Mouse (Mus musculus) neutrophil, adult 83 days (primary cell): Measurements from ENCODE around the gene Ptprcap. TPM values are rescaled to one million over a fixed set of nuclear protein-coding genes. Genes with fewer than 3 reads are reported as not detected.

Experiments
- total RNA-seq, 2 experiments: library from RNA; stranded (reverse); gene quantifications; one replicate each; pipeline ENCODE4 v1.2.4; 2023

Gene Ptprcap
- 10 to 100 TPM in 1 of 2 experiments, 1 to 10 TPM in 1; 8.0 to 11.7 TPM for total RNA-seq

DNA sequence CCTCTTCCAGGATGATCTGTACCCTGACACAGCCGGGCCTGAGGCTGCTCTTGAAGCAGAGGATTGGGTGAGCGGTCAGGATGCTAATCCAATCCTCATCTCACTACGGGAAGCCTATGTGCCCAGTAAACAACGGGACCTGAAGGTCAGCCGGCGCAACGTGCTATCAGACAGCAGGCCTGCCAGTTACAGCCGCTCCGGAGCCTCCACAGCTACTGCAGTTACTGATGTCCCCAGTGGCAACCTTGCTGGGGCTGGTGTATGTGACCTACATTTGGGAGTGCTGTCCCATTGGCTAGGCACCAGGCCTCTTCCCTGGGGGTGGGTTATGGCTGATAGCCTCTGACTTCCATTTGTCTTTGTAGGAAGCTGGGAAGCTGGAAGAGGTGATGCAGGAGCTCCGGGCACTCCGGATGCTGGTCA is at the start of gene Ptprcap:
Gene Ptprcap (plus strand): TSS at position 373 of the 423 bp plus-strand sequence.

DNA sequence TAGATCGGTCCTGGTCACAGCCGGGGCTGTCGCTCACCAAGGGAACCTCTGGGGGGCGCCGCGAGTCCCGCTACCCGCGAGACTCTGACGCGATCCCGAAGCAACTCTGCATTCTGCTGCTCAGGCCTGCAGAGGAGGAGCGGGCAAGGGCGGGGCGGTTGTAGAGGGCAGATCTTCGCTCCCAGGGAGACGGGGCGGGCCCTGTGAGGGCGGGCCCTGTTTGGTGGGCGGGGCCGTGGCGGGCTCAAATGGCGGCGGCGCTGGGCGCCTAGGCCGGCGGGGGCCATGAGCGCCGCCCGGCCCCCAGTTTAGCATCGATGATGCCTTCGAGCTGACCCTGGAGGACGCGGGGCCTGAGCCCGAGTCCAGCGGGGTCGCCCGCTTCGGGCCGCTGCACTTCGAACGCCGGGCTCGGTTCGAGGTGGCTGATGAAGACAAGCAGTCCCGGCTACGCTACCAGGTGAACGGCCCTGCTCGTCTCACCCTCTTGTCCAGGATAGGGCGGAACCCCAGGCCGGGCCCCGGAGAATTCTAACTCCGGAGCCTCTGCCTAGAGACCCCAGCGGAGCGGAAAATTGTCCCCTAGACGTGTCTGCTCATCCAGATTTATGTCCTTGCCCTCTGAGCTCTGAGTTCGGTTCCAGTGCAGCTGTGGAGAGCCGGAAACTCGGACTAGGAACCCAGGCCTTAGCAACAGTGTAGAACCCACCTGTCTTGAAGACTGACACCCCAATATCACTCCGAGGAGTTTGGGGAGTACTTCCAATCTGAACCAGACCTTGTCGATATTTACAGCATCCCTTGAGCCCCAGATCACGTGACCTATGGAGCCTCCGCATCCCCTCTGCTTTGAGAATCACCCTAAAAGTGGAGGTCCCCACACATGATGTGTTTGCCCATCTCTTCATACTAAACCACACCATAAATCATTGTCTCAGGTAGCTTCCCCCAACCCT is 27.4 kb upstream of the Ptprcap start, which contains the start of gene Aip:
Gene Aip (minus strand): TSS at position 118 of the 956 bp plus-strand sequence.

GRCm38 (mm10) chr19:4139446-4139845 is 14.0 kb upstream of the Ptprcap start, which contains the start of gene Gpr152:
Gene Gpr152, plus strand, starts transcription at chr19:4139787.

GRCm38 (mm10) chr19:4143759-4144268 is 9.6 kb upstream of the Ptprcap start, which contains the start of gene Cabp4:
Gene Cabp4, minus strand, starts transcription at chr19:4144033.

GRCm38 (mm10) chr19:4148491-4148806 is 5.0 kb upstream of the Ptprcap start, which contains the start of gene Coro1b:
Gene Coro1b, plus strand, starts transcription at chr19:4148619.

DNA sequence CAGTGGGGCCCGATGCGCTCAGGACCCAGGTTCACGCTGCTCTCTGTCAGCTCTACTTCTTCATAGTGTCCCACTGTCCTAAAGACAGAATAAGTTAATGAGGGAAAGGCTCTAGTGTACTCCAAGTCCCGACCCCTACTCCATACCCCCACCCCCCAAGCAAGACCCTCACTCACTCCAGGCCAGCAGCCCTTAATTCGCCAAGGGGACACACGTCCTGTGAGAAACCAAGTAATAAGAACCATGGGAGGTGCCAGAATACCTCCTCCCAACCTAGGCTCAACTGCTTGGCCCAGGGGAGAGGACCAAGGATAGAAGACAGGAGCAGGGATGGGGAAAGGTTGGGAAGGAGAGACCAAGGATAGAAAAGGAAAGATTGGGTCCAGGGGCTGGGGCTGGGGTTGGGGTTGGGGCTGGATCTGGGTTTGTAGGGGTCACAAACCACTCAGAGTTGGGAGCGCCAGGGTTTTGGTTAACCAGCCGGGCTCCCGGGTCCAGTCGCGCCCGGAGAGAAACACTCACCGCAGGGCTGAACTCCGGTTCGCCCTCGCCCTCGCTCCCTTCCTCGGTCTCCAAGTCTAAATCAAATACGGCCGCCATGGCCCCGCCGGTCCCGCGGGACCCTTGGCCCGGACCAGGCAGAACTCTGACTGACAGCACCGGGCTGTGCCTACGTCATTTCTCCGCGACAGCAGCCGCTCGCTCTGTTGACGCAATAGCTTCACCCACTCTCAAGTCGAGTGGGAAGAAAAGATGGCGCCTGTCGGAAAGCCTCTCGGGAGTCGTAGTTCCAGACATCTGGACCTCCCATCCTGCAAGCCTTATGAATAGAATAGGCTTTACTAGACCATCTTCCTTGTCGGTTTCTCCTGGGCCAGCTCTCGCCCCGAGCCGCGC is 9.5 kb downstream of the Ptprcap start, which contains the start of gene Rps6kb2:
Gene Rps6kb2 (minus strand): TSS at position 709 of the 897 bp plus-strand sequence.

GRCm38 (mm10) chr19:4175368-4175947 is 22.1 kb downstream of the Ptprcap start, which contains the start of gene Carns1:
Gene Carns1, minus strand, starts transcription at chr19:4175479.

GRCm38 (mm10) chr19:4190831-4191334 is 37.5 kb downstream of the Ptprcap start, which contains the start of gene Tbc1d10c:
Gene Tbc1d10c, minus strand, starts transcription at chr19:4191284.

GRCm38 (mm10) chr19:4191528-4192250 is 38.3 kb downstream of the Ptprcap start, which contains the start of gene Ppp1ca:
Gene Ppp1ca, plus strand, starts transcription at chr19:4192065.

DNA sequence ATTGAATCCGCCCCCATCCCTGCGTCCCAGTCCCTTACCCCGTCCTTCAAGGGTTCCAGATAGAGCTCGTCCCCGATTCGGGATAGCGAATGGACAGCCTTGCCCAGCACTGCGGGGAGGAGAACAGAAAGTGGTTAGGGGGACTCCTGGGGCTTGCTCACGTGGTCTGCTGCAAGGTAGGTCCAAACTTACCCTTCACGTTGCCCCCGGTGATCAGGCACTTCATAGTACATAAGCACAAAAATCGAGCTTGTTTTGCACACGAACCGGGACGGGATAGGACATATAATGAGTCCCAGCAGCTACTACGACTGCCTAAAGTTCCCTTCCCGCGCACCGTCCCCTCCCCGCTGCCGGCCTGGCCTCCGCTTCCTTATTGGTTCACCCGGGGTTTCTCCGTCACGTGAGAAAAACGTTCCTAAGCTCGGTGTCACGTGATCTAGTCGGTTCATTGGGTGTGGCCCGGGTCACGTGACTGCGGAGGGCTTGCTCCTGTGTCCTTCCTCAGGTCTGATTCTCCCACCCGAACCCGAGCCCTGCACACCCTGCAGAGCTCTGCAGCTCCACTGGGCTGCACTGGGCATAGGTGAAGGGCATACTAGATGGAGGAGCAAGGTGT is 48.0 kb downstream of the Ptprcap start, which contains the start of gene Rad9a:
Gene Rad9a (minus strand): TSS at position 372 of the 619 bp plus-strand sequence.

Other genes with a start within 250 kb of the Ptprcap start
- gene Tcirg1, start 246.5 kb upstream of the Ptprcap start, total RNA-seq = 100 to 1,000 TPM; 223 to 229 TPM
- 10 to 100 TPM; 60.8 to 68.6 TPM for gene Ndufs8, start 240.8 kb upstream of the Ptprcap start, total RNA-seq
- gene Aldh3b1, start 223.8 kb upstream of the Ptprcap start, total RNA-seq = 100 to 1,000 TPM; 142 to 144 TPM
- 100 to 1,000 TPM; 277 to 278 TPM for gene Unc93b1, start 218.4 kb upstream of the Ptprcap start, total RNA-seq
- gene Aldh3b3, start 195.0 kb upstream of the Ptprcap start, total RNA-seq = 10 to 100 TPM; 12.3 to 12.6 TPM
- gene Aldh3b2, start 181.3 kb upstream of the Ptprcap start, total RNA-seq = 10 to 100 TPM; 12.7 to 16.4 TPM
- gene Acy3, start 167.0 kb upstream of the Ptprcap start, total RNA-seq = under 1 TPM in 1 of 2 experiments, not detected in 1; 0.42 TPM
- not detected for gene Tbx10, start 160.9 kb upstream of the Ptprcap start, total RNA-seq
- gene Nudt8, start 153.0 kb upstream of the Ptprcap start, total RNA-seq = 1 to 10 TPM; 5.2 to 5.9 TPM
- 1 to 10 TPM in 1 of 2 experiments, under 1 TPM in 1; 0.70 to 1.0 TPM for gene Gm49405, start 153.0 kb upstream of the Ptprcap start, total RNA-seq
- 1 to 10 TPM in 1 of 2 experiments, under 1 TPM in 1; 0.55 to 2.2 TPM for gene Doc2g, start 150.3 kb upstream of the Ptprcap start, total RNA-seq
- gene Ndufv1, start 140.8 kb upstream of the Ptprcap start, total RNA-seq = 10 to 100 TPM; 69.0 to 69.5 TPM
- gene Gstp1, start 115.6 kb upstream of the Ptprcap start, total RNA-seq = 10 to 100 TPM; 71.2 to 96.6 TPM
- 1 to 10 TPM; 5.9 to 8.4 TPM for gene Gstp2, start 107.6 kb upstream of the Ptprcap start, total RNA-seq
- gene Gstp3, start 94.0 kb upstream of the Ptprcap start, total RNA-seq = 1 to 10 TPM; 5.3 to 8.8 TPM
- not detected for gene Cabp2, start 72.0 kb upstream of the Ptprcap start, total RNA-seq
- 100 to 1,000 TPM; 208 to 221 TPM for gene Cdk2ap2, start 56.4 kb upstream of the Ptprcap start, total RNA-seq
- gene Pitpnm1, start 53.6 kb upstream of the Ptprcap start, total RNA-seq = 100 to 1,000 TPM; 161 to 176 TPM
- 100 to 1,000 TPM in 1 of 2 experiments, 10 to 100 TPM in 1; 96.8 to 101 TPM for gene Aip, start 27.7 kb upstream of the Ptprcap start, total RNA-seq
- not detected for gene Gpr152, start 13.8 kb upstream of the Ptprcap start, total RNA-seq
- under 1 TPM in 1 of 2 experiments, not detected in 1; 0.22 TPM for gene Cabp4, start 9.6 kb upstream of the Ptprcap start, total RNA-seq
- gene Coro1b, start 5.0 kb upstream of the Ptprcap start, total RNA-seq = 100 to 1,000 TPM; 186 to 201 TPM
- 10 to 100 TPM; 43.1 to 43.8 TPM for gene Rps6kb2, start 9.8 kb downstream of the Ptprcap start, total RNA-seq
- gene Carns1, start 21.9 kb downstream of the Ptprcap start, total RNA-seq = 10 to 100 TPM; 24.4 to 28.9 TPM
- gene Tbc1d10c, start 37.7 kb downstream of the Ptprcap start, total RNA-seq = 100 to 1,000 TPM; 110 to 127 TPM
- gene Ppp1ca, start 38.5 kb downstream of the Ptprcap start, total RNA-seq = 100 to 1,000 TPM; 420 to 454 TPM
- 10 to 100 TPM; 30.2 to 36.5 TPM for gene Rad9a, start 48.1 kb downstream of the Ptprcap start, total RNA-seq
- 1 to 10 TPM; 2.4 to 2.8 TPM for gene Clcf1, start 60.6 kb downstream of the Ptprcap start, total RNA-seq
- gene AC109138.7, start 60.8 kb downstream of the Ptprcap start, total RNA-seq = not detected
- 10 to 100 TPM; 55.9 to 59.1 TPM for gene Pold4, start 78.3 kb downstream of the Ptprcap start, total RNA-seq
- 10 to 100 TPM; 29.4 to 30.5 TPM for gene Ssh3, start 115.6 kb downstream of the Ptprcap start, total RNA-seq
- gene Ankrd13d, start 129.5 kb downstream of the Ptprcap start, total RNA-seq = 10 to 100 TPM; 30.7 to 42.6 TPM
- 100 to 1,000 TPM; 416 to 479 TPM for gene Grk2, start 152.6 kb downstream of the Ptprcap start, total RNA-seq
- gene Kdm2a, start 244.7 kb downstream of the Ptprcap start, total RNA-seq = 100 to 1,000 TPM in 1 of 2 experiments, 10 to 100 TPM in 1; 90.4 to 121 TPM